Comparison of ENCODE assay signal across 16 mouse cellular contexts in the genomic region with DNA sequence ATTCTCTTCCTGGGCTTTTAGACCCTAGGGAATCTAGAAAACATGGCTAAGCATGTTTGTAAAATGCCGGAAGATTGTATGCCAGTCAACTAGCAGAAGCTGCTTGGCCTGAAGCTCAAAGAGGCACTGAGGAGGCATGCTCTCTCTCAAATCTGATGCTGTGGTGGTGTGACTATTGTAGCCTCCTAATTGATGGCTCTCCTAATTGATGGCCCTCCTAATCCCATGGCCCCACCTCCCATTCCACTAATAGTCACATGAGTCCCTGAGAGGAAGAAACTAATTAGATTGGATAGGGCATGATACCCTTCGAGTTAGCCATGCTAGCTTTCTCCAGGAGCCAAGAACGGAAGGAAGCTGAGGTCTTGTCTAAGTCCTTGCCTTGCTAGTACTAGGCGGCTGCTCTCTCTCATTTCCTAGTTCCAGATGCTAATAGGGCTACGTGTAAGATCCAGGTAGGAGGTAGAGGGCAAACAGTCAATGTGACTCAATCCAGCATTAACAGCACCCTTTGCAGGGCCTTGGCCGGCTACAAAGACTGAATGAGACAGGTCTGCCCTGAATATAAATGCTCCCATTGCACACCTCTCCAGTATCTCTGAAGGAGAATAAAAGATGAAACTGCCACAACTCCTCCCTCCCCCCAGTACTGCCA. TPM values are rescaled to one million over a fixed set of nuclear protein-coding genes. Genes with fewer than 3 reads are reported as not detected.
A peak's percentile ranks its signal among the peaks of the same experiment; 100 is the strongest.
DNase-seq lines count a peak whose midpoint lies in the region; ATAC-seq lines count a peak whose summit lies in the region.
"Had no signal": no experiment of that assay in that cellular context is flagged by ENCODE, and none has a peak within 500 bp of the region (broad histone marks: within the 10 kb centered on the region; RNA-seq: fewer than 3 reads in every experiment).

No protein-coding gene starts in this region.

- H3K36me3 ChIP-seq in forebrain, embryonic 10.5 days (replicated peaks), result no peaks in the 10 kb centered on the region
- H3K36me3 ChIP-seq in forebrain, embryonic 13.5 days (ENCODE audit: poor library complexity, severe bottlenecking), result no peaks in the 10 kb centered on the region
- no peaks in the 10 kb centered on the region for H3K36me3 ChIP-seq in lung, embryonic 16.5 days (ENCODE audit: control insufficient read depth, insufficient read depth, low read length)
- H3K36me3 ChIP-seq in hindbrain, embryonic 14.5 days (replicated peaks; ENCODE audit: control insufficient read depth, insufficient read depth), result no peaks in the 10 kb centered on the region
- H3K36me3 ChIP-seq: liver, embryonic 15.5 days; neural tube, embryonic 12.5 days had no signal

- H3K4me3 ChIP-seq in forebrain, embryonic 10.5 days, result no peak overlapping the region
- H3K4me3 ChIP-seq in forebrain, embryonic 13.5 days, result no peak overlapping the region
- H3K4me3 ChIP-seq in lung, embryonic 16.5 days (ENCODE audit: low read length), result no peak overlapping the region
- H3K4me3 ChIP-seq in hindbrain, embryonic 14.5 days (replicated peaks; ENCODE audit: low read length), result no peak overlapping the region
- H3K4me3 ChIP-seq: neural tube, embryonic 12.5 days had no signal

- no peak overlapping the region for H3K4me2 ChIP-seq in forebrain, embryonic 13.5 days
- no peak overlapping the region for H3K4me2 ChIP-seq in lung, embryonic 16.5 days (ENCODE audit: low read depth, low read length)
- H3K4me2 ChIP-seq in hindbrain, embryonic 14.5 days (replicated peaks), result no peak overlapping the region

- peaks cover 61% of the 10 kb centered on the region for H3K4me1 ChIP-seq in forebrain, embryonic 10.5 days
- peaks cover 36% of the 10 kb centered on the region for H3K4me1 ChIP-seq in forebrain, embryonic 13.5 days
- peaks cover 31% of the 10 kb centered on the region for H3K4me1 ChIP-seq in lung, embryonic 16.5 days (replicated peaks; ENCODE audit: control insufficient read depth, insufficient read depth, low read length)
- H3K4me1 ChIP-seq in hindbrain, embryonic 14.5 days (replicated peaks; ENCODE audit: control insufficient read depth, insufficient read depth, low read length), result peaks cover 23% of the 10 kb centered on the region

- no peak overlapping the region for H3K9ac ChIP-seq in forebrain, embryonic 13.5 days
- H3K9ac ChIP-seq in lung, embryonic 16.5 days (ENCODE audit: low read length), result no peak overlapping the region
- no peak overlapping the region for H3K9ac ChIP-seq in hindbrain, embryonic 14.5 days
- H3K9ac ChIP-seq: neural tube, embryonic 12.5 days had no signal

- WGBS in forebrain, embryonic 10.5 days, result 45% methylated on average over 6 of the region's 6 CpGs
- 31% methylated on average over 6 of the region's 6 CpGs for WGBS in forebrain, embryonic 13.5 days
- WGBS in lung, embryonic 16.5 days, result 79% methylated on average over 6 of the region's 6 CpGs
- 60% methylated on average over 6 of the region's 6 CpGs for WGBS in hindbrain, embryonic 14.5 days

- H3K27ac ChIP-seq in forebrain, embryonic 10.5 days, result peak overlapping the region; percentile 92
- no peak overlapping the region for H3K27ac ChIP-seq in forebrain, embryonic 13.5 days
- peak overlapping the region; percentile 9; the same call in 1 of the 2 replicates for H3K27ac ChIP-seq in lung, embryonic 16.5 days (ENCODE audit: low read length)
- H3K27ac ChIP-seq in hindbrain, embryonic 14.5 days, result peak overlapping the region; percentile 3
- H3K27ac ChIP-seq: liver, embryonic 15.5 days had no signal

- peaks cover 19% of the 10 kb centered on the region for H3K27me3 ChIP-seq in forebrain, embryonic 10.5 days (ENCODE audit: poor library complexity, severe bottlenecking)
- no peaks in the 10 kb centered on the region for H3K27me3 ChIP-seq in forebrain, embryonic 13.5 days
- H3K27me3 ChIP-seq in lung, embryonic 16.5 days (ENCODE audit: control insufficient read depth, insufficient read depth, low read depth, low read length), result no peaks in the 10 kb centered on the region
- H3K27me3 ChIP-seq in hindbrain, embryonic 14.5 days (ENCODE audit: control insufficient read depth, insufficient read depth, low read length), result no peaks in the 10 kb centered on the region
- H3K27me3 ChIP-seq: neural tube, embryonic 12.5 days; Patski had no signal

- no peak for ATAC-seq in forebrain, embryonic 13.5 days
- ATAC-seq in lung, embryonic 16.5 days (ENCODE audit: low read depth), result no peak
- no peak for ATAC-seq in hindbrain, embryonic 14.5 days (ENCODE audit: low FRiP score)
- ATAC-seq in frontal cortex, adult (ENCODE audit: low TSS enrichment), result no peak
- ATAC-seq: Patski had no signal

- DNase-seq in forebrain, embryonic 10.5 days (ENCODE audit: extremely low spot score, low spot score), result no peak
- DNase-seq in lung, postnatal 36 days, result no peak
- DNase-seq in hindbrain, embryonic 14.5 days (ENCODE audit: low spot score), result no peak
- DNase-seq in retina, embryonic 14.5 days (ENCODE audit: low spot score), result peak; percentile 65
- DNase-seq in embryo, embryonic 11 days, result no peak
- DNase-seq: adrenal gland, postnatal 14 days; cerebellum, adult 2 months; gastrocnemius, postnatal 14 days; kidney, postnatal 14 days; right cerebral cortex, postnatal 4 days had no signal

- no peaks in the 10 kb centered on the region for H3K9me3 ChIP-seq in forebrain, embryonic 10.5 days
- no peaks in the 10 kb centered on the region for H3K9me3 ChIP-seq in forebrain, embryonic 13.5 days (replicated peaks)
- H3K9me3 ChIP-seq in lung, embryonic 16.5 days (ENCODE audit: control insufficient read depth, low read length), result no peaks in the 10 kb centered on the region
- no peaks in the 10 kb centered on the region for H3K9me3 ChIP-seq in hindbrain, embryonic 14.5 days (ENCODE audit: control insufficient read depth, low read length)
- H3K9me3 ChIP-seq: liver, embryonic 15.5 days; neural tube, embryonic 12.5 days had no signal

RNA-seq across cellular contexts. Expression of a gene that starts 31.8 kb away (rescaled TPM):
- polyA plus RNA-seq in forebrain, embryonic 10.5 days (2016; fragmentation: Nextera tagmentation; extraction: Ambion mirVana), result 44.8 and 47.6 TPM in 2 replicates
- 59.4 and 75.9 TPM in 2 replicates for polyA plus RNA-seq in forebrain, embryonic 13.5 days (2015; fragmentation: Nextera tagmentation; extraction: Ambion mirVana)
- polyA plus RNA-seq in lung, embryonic 16.5 days (2015; fragmentation: Nextera tagmentation; extraction: Ambion mirVana), result 50.0 and 63.8 TPM in 2 replicates
- 64.5 and 69.9 TPM in 2 replicates for polyA plus RNA-seq in hindbrain, embryonic 14.5 days (2014; fragmentation: Nextera tagmentation; extraction: Ambion mirVana)
